In genomic region chr7:120635362-120635781, GRCm38 (mm10) we compare ENCODE assay signal across 8 mouse cellular contexts. TPM values are rescaled to one million over a fixed set of nuclear protein-coding genes. Genes with fewer than 3 reads are reported as not detected.
DNase-seq lines count a peak whose midpoint lies in the region; ATAC-seq lines count a peak whose summit lies in the region.

No protein-coding gene starts in this region.

- H3K4me2 ChIP-seq in heart, embryonic 13.5 days: peak overlapping the region; percentile 72
- H3K4me2 ChIP-seq in hindbrain, embryonic 12.5 days (replicated peaks): peak overlapping the region; percentile 78
- H3K4me2 ChIP-seq in midbrain, embryonic 11.5 days: peak overlapping the region; percentile 80

- no peaks in the 10 kb centered on the region for H3K27me3 ChIP-seq in heart, embryonic 13.5 days (replicated peaks)
- H3K27me3 ChIP-seq in hindbrain, embryonic 12.5 days: no peaks in the 10 kb centered on the region
- H3K27me3 ChIP-seq in midbrain, embryonic 11.5 days (ENCODE audit: control insufficient read depth, insufficient read depth, low read length): no peaks in the 10 kb centered on the region

- peak overlapping the region; percentile 99 for H3K4me3 ChIP-seq in heart, embryonic 13.5 days
- peak overlapping the region; percentile 96 for H3K4me3 ChIP-seq in hindbrain, embryonic 12.5 days
- peak overlapping the region; percentile 91 for H3K4me3 ChIP-seq in midbrain, embryonic 11.5 days (ENCODE audit: low read depth, low read length)

- peaks cover 29% of the 10 kb centered on the region for H3K36me3 ChIP-seq in heart, embryonic 13.5 days
- H3K36me3 ChIP-seq in hindbrain, embryonic 12.5 days: peaks cover 24% of the 10 kb centered on the region
- peaks cover 4% of the 10 kb centered on the region; the same call in 1 of the 2 replicates for H3K36me3 ChIP-seq in midbrain, embryonic 11.5 days (ENCODE audit: control insufficient read depth, insufficient read depth, low read length)

- H3K9ac ChIP-seq in heart, embryonic 13.5 days: peak overlapping the region; percentile 99
- H3K9ac ChIP-seq in hindbrain, embryonic 12.5 days: peak overlapping the region; percentile 91
- H3K9ac ChIP-seq in midbrain, embryonic 11.5 days (ENCODE audit: low read length): peak overlapping the region; percentile 92

- H3K4me1 ChIP-seq in heart, embryonic 13.5 days: peaks cover 27% of the 10 kb centered on the region
- peaks cover 14% of the 10 kb centered on the region for H3K4me1 ChIP-seq in hindbrain, embryonic 12.5 days
- H3K4me1 ChIP-seq in midbrain, embryonic 11.5 days (ENCODE audit: control insufficient read depth, insufficient read depth, low read length): peaks cover 12% of the 10 kb centered on the region

- no peaks in the 10 kb centered on the region for H3K9me3 ChIP-seq in heart, embryonic 13.5 days
- H3K9me3 ChIP-seq in hindbrain, embryonic 12.5 days (replicated peaks): no peaks in the 10 kb centered on the region
- H3K9me3 ChIP-seq in midbrain, embryonic 11.5 days (ENCODE audit: control insufficient read depth, low read length): no peaks in the 10 kb centered on the region

- H3K27ac ChIP-seq in heart, embryonic 13.5 days (replicated peaks): peak overlapping the region; percentile 99
- peak overlapping the region; percentile 88 for H3K27ac ChIP-seq in hindbrain, embryonic 12.5 days
- H3K27ac ChIP-seq in midbrain, embryonic 11.5 days (ENCODE audit: low read depth, low read length): peak overlapping the region; percentile 80

- intact Hi-C loops in heart, postnatal 25 days (cut with DNase I): loop anchor here (5.0 to 10.0 kb wide), 3 partner anchors 189 to 741 kb away; partner anchors contain the start of genes Dcun1d3, Lyrm1 and Polr3e

- WGBS in heart, embryonic 13.5 days: 0% methylated on average over 32 of the region's 32 CpGs
- under 1% methylated on average over 31 of the region's 32 CpGs for WGBS in hindbrain, embryonic 12.5 days
- under 1% methylated on average over 32 of the region's 32 CpGs for WGBS in midbrain, embryonic 11.5 days

- no peak for ATAC-seq in heart, embryonic 13.5 days (ENCODE audit: extremely low read depth, insufficient number of reproducible peaks, low FRiP score, low TSS enrichment)
- peak; percentile 51 for ATAC-seq in activated CD4-positive, CD25-positive, alpha-beta regulatory T cell, adult 4 months
- peak; percentile 90 for ATAC-seq in hindbrain, embryonic 12.5 days (ENCODE audit: low FRiP score)
- ATAC-seq in midbrain, embryonic 11.5 days (ENCODE audit: low FRiP score): no peak

- no peak for DNase-seq in heart, postnatal 25 days (ENCODE audit: low spot score)
- DNase-seq in midbrain, embryonic 11.5 days (ENCODE audit: low spot score, missing footprints): peak; percentile 94
- no peak for DNase-seq in adrenal gland, postnatal 14 days
- DNase-seq in left cerebral cortex, adult 18-20 months (ENCODE audit: low spot score in 2 of 2): no peak
- no peak for DNase-seq in frontal cortex, postnatal 36 days (ENCODE audit: low spot score in 2 of 2)

RNA-seq across cellular contexts. Expression of gene Uqcrc2, which starts 0.4 kb away (rescaled TPM):
- polyA plus RNA-seq in heart, embryonic 13.5 days (2015; fragmentation: Nextera tagmentation; extraction: Ambion mirVana): 401 and 425 TPM in 2 replicates
- total RNA-seq in heart, postnatal 25 days (2021): 1,000 to 10,000 TPM; 1,144 to 1,191 TPM
- 100 to 1,000 TPM; 243 TPM for polyA plus RNA-seq in activated CD4-positive, CD25-positive, alpha-beta regulatory T cell, adult 4 months (2017; shearing (Covaris generic))
- polyA plus RNA-seq in hindbrain, embryonic 12.5 days (2016; fragmentation: Nextera tagmentation; extraction: Ambion mirVana): 162 and 170 TPM in 2 replicates
- polyA plus RNA-seq in midbrain, embryonic 11.5 days (2014; fragmentation: Nextera tagmentation; extraction: Ambion mirVana): 201 and 211 TPM in 2 replicates
- total RNA-seq in adrenal gland, postnatal 14 days (2021): 610 and 618 TPM in 2 replicates
- total RNA-seq in left cerebral cortex, adult 18-20 months (2021): 100 to 1,000 TPM; 243 to 247 TPM

RNA-seq across cellular contexts. Expression of gene Pdzd9, which starts 34.8 kb away (rescaled TPM):
- polyA plus RNA-seq in heart, embryonic 13.5 days (2015; fragmentation: Nextera tagmentation; extraction: Ambion mirVana): 0.16 and 0.32 TPM in 2 replicates
- not detected for total RNA-seq in heart, postnatal 25 days (2021)
- under 1 TPM; 0.38 to 0.98 TPM for polyA plus RNA-seq in activated CD4-positive, CD25-positive, alpha-beta regulatory T cell, adult 4 months (2017; shearing (Covaris generic))
- 0.29 and 0.50 TPM in 2 replicates for polyA plus RNA-seq in hindbrain, embryonic 12.5 days (2016; fragmentation: Nextera tagmentation; extraction: Ambion mirVana)
- polyA plus RNA-seq in midbrain, embryonic 11.5 days (2014; fragmentation: Nextera tagmentation; extraction: Ambion mirVana): 0.38 and 0.39 TPM in 2 replicates
- total RNA-seq in adrenal gland, postnatal 14 days (2021): not detected in 2 replicates
- total RNA-seq in left cerebral cortex, adult 18-20 months (2021): not detected

RNA-seq across cellular contexts. Expression of gene Mosmo, which starts 42.0 kb away (rescaled TPM):
- polyA plus RNA-seq in heart, embryonic 13.5 days (2015; fragmentation: Nextera tagmentation; extraction: Ambion mirVana): 8.5 and 10.2 TPM in 2 replicates
- 10 to 100 TPM; 26.5 to 30.7 TPM for total RNA-seq in heart, postnatal 25 days (2021)
- polyA plus RNA-seq in activated CD4-positive, CD25-positive, alpha-beta regulatory T cell, adult 4 months (2017; shearing (Covaris generic)): 1 to 10 TPM; 5.8 to 7.8 TPM
- polyA plus RNA-seq in hindbrain, embryonic 12.5 days (2016; fragmentation: Nextera tagmentation; extraction: Ambion mirVana): 15.2 and 19.0 TPM in 2 replicates
- polyA plus RNA-seq in midbrain, embryonic 11.5 days (2014; fragmentation: Nextera tagmentation; extraction: Ambion mirVana): 12.5 and 15.0 TPM in 2 replicates
- total RNA-seq in adrenal gland, postnatal 14 days (2021): 35.8 and 44.3 TPM in 2 replicates
- 10 to 100 TPM; 72.0 to 76.6 TPM for total RNA-seq in left cerebral cortex, adult 18-20 months (2021)

Comparison
In these comparisons a context has a peak if more than half of its experiments do, and no peak if none do; other contexts are left out.
1. ATAC-seq: peak in activated CD4-positive, CD25-positive, alpha-beta regulatory T cell, adult 4 months (single experiment) and hindbrain, embryonic 12.5 days (single experiment); none in heart, embryonic 13.5 days (single experiment) and midbrain, embryonic 11.5 days (single experiment).
2. Peak in every context shown above with its lines, with median percentiles within 50 percentile points of each other: H3K27ac ChIP-seq, H3K4me2 ChIP-seq, H3K4me3 ChIP-seq and H3K9ac ChIP-seq.